Mouse (Mus musculus): ENCODE results near the gene Trir.

DNA sequence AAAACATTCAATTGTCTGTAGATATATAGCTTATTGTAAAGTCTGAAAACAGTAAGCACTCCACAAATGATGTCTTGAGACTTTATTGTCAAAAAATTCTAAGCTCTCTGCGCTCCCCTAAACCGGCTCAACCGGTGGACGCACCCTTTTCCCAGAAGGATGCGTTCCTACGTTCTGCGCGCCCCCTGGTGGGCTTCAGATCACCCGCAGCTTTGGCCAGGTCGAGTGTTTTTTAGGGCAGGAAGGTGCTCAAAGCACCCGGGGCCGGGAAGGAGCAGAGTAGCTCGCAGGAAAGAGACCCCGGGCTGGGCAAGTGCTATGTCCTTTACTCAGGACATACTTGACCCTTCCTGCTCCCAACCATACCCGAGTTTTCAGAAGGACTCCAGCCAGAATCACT is 36.8 kb upstream of the Trir start:
- TF ChIP-seq USF1 (IDR thresholded peaks at IDR 0.05; ENCODE audit: low read depth) = no peak
- TF ChIP-seq POLR2A (IDR thresholded peaks at IDR 0.05; ENCODE audit: insufficient read length, low read depth) = peak; percentile 30
- TF ChIP-seq MYOD1 (IDR thresholded peaks at IDR 0.05; ENCODE audit: control insufficient read depth in 1 of 3, insufficient read length in 2 of 3, low read depth in 2 of 3) = no peak
- TF ChIP-seq MYOG (IDR thresholded peaks at IDR 0.05; ENCODE audit: control insufficient read depth in 1 of 3, insufficient read depth in 1 of 3, insufficient read length in 2 of 3, low read depth in 2 of 3) = no peak
- TF ChIP-seq POLR2AphosphoS2 (IDR thresholded peaks at IDR 0.05; ENCODE audit: insufficient read length, low read depth) = peak; percentile 63
- no peak for TF ChIP-seq TCF3 (IDR thresholded peaks at IDR 0.05; ENCODE audit: insufficient read length, low read depth)
- no peak for TF ChIP-seq MAX (IDR thresholded peaks at IDR 0.05; ENCODE audit: low read depth)

Data from myocyte (in vitro differentiated cells).